Mouse (Mus musculus) neural tube, embryonic 12.5 days (tissue): Measurements from ENCODE around the gene Psmd3. TPM values are rescaled to one million over a fixed set of nuclear protein-coding genes. Genes with fewer than 3 reads are reported as not detected.

Experiments used
- ATAC-seq: fragments of 200-750 bp; cut with Nextera tagmentation; 2 replicates; pipeline ENCODE4 v1.8.0; 2017; ENCODE audit warnings: low read depth, mild to moderate bottlenecking, moderate TSS enrichment, moderate library complexity; ENCODE audit not compliant: low FRiP score
- H3K27ac ChIP-seq: fragments of 300-500 bp; sonication (generic); 2 replicates; pipeline ENCODE4 v1.5.1; 2016
- H3K27me3 ChIP-seq: fragments of 300-500 bp; sonication (generic); replicated peaks from 2 replicates; pipeline ENCODE4 v1.6.1; 2016; ENCODE audit warnings: mild to moderate bottlenecking
- H3K36me3 ChIP-seq: fragments of 300-500 bp; sonication (generic); 2 replicates; pipeline ENCODE4 v1.6.1; 2016; ENCODE audit warnings: mild to moderate bottlenecking
- H3K4me1 ChIP-seq: fragments of 300-500 bp; sonication (generic); 2 replicates; pipeline ENCODE4 v1.6.1; 2016
- H3K4me2 ChIP-seq: fragments of 300-500 bp; sonication (generic); replicated peaks from 2 replicates; pipeline ENCODE4 v1.6.1; 2016; ENCODE audit warnings: mild to moderate bottlenecking
- H3K4me3 ChIP-seq: fragments of 300-500 bp; sonication (generic); 2 replicates; pipeline ENCODE4 v1.5.1; 2016
- H3K9ac ChIP-seq: fragments of 300-500 bp; sonication (generic); 2 replicates; pipeline ENCODE4 v1.6.1; 2016; ENCODE audit warnings: mild to moderate bottlenecking
- H3K9me3 ChIP-seq: fragments of 300-500 bp; sonication (generic); 2 replicates; pipeline ENCODE4 v1.6.1; 2016; ENCODE audit warnings: mild to moderate bottlenecking
- WGBS: fragments of 180-500 bp; shearing (Covaris S2); methylation state at CpG from one replicate; pipeline ENCODE4 v1.1.7; 2016; 5-methylcytosine and 5-hydroxymethylcytosine counted together
- polyA plus RNA-seq: library from polyadenylated mRNA; unstranded; fragments of >200 nt; fragmentation: Nextera tagmentation; extraction: Ambion mirVana; gene quantifications from 2 replicates; pipeline ENCODE4 v1.2.1, GENCODE M21; 2016

Gene Psmd3
- polyA plus RNA-seq, 1 experiment from 2014 or later: 231 TPM

DNA sequence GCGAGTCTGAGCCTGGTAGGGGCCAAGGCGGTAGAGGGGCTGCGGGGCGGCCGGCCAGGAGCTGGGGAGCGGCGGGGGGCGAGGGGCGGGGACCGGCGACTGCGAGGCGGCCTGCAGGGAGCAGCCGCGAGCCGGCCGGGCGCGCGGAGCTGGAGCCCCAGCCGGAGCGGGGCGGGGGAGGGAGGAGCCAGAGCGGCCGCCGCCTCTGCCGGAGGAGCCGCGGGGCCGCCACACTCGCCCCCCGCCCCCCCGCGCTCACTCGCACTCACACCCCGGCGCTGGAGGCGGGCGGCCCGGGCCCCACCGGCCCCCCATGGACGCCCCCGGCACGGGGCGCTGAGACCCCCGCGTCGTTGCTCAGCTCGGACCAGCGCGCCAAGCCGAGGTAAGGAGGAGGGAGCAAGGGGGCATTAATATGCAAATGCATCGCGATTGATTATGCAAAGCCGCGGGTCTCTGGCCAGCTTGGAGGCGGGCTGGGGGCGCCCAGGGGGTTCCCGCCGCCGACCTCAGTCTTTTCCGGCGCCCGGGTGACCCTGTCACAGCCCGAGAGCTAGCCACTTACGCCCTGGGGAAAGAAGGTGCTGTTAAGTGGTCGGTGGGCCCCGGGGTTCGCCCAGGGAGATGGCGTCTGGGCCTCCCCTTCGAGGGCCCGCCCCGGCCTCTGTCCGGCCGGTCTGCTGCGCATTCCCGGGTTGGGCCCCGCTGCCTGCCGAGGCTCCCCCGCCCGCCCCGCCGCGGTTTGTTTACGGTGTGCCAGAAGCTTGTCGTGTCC is 59.5 kb downstream of the Psmd3 start:
- Histone ChIP-seq H3K9ac (peak overlapping the region; percentile 96), H3K4me3 (peak overlapping the region; percentile 91), H3K27me3 (no peaks in the 10 kb centered on the region), H3K4me2 (peak overlapping the region; percentile 77), H3K4me1 (peaks cover 74% of the 10 kb centered on the region), H3K27ac (peak overlapping the region; percentile 92), H3K36me3 (no peaks in the 10 kb centered on the region), H3K9me3 (no peaks in the 10 kb centered on the region)
- 1% methylated on average over 80 of the region's 86 CpGs for WGBS
- ATAC-seq: peak; percentile 77

DNA sequence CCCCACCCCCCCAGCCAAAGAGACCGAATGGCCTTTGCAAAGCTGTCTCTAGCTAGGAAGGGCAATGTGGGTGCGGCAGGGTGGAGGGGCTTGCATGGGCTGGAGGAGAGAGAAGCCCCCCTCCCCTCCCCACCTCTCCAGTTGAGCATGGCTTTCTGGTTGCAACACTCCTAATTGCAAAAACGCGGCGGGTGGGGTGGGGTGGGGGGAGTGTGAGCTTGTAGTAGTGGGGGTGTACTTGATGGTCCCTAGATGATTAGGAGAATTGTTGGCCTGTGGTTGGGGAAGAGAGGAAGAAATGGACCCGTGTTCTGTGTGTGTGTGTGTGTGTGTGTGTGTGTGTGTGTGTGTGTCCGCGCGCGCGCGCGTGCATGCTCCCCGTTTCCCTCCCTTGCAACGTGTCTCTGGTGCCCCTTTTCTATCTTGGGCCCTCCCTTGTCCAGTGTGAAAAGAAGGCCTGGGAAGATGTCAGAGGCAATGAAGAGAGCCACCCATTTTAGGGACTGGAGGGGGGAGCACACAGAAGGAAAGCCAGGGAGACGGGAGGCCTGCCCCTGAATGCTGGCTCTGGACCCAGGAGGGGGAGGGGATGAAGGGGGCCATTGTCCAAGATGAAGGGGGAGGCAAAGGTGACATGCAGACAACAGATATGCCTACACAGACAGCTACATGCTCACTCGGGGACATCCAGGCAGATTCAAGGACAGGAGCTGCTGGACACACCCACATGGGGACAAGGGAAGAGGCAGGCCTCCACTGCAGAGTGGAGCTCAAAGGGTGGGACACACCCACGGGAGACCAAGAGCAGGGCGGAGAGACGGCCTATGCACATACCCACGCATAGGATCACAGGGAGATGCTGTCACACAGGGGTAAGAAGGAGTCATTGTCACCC is 60.3 kb downstream of the Psmd3 start:
- no peaks in the 10 kb centered on the region for H3K9me3 ChIP-seq
- 0 out of 2 replicates have a peak, but pooled peaks have one; percentile 4 for ATAC-seq
- peak overlapping the region; percentile 96 for H3K9ac ChIP-seq
- no peaks in the 10 kb centered on the region for H3K27me3 ChIP-seq
- H3K4me1 ChIP-seq: peaks cover 82% of the 10 kb centered on the region
- WGBS: 3% methylated on average over 21 of the region's 21 CpGs
- peak overlapping the region; percentile 91 for H3K4me3 ChIP-seq
- H3K36me3 ChIP-seq: no peaks in the 10 kb centered on the region
- peak overlapping the region; percentile 77 for H3K4me2 ChIP-seq
- peak overlapping the region; percentile 92 for H3K27ac ChIP-seq

DNA sequence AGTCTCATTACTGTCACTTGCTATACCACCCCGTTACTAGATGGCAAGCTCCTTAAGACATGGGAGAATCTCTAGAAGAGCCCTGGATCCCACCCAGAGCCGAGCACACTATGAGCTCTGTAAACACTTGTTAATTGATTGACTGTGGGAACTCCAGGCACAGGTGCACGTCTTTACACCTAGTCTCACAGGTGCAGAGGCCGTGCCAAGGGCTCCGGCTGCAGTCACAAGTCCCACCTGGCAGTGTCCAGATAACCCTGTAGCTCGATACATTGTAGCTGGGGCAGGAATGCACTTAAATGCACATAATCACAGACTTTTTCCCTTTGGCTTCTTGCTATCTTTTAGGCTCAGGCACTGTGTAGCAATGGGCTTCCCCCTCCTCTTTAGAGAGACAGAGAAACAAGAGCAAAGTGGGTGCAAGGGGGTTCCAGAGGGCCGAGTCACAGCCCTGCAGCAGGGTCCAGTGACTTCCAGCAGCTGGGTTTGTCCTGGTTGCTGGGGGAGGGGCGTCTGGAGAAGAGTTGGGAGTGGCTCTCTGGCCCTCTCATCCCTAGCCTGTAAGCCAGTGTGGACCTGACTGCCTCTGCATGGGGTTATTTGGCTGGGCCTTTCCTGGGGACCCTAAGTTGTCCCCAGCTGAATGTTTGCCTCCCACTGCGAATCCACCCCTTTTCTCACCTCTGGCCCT is 61.4 kb downstream of the Psmd3 start:
- no peak for ATAC-seq

DNA sequence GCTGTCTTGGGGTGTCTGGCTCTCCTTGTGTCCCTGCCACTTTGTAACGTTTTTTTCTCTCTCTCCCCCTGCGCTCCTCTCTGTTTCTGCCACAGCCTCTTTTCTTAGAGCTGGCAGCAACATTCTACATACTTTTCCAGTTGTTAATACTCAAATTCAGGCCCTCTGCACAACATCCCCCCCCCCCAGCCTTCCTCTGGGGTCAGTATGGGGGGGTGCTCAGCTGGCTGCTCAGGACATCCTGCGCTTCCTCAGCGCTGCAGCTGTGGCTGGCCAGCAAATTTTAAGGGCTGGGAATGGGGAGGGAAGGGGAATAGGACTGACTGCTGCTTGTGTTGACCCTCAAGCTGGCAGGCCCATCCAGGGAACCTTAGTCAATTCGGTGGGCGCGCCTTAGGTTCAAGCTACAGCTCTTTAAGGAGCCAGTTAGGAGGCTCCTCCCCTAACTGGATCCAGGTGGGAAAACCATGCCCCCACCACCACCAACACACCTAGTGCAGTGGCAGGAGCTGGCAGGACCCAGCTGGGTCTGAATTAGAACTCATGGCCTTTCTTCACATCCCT is 62.2 kb downstream of the Psmd3 start:
- peak overlapping the region; percentile 40 for H3K9ac ChIP-seq
- peak overlapping the region; percentile 77 for H3K4me2 ChIP-seq
- peaks cover 91% of the 10 kb centered on the region for H3K4me1 ChIP-seq
- peak overlapping the region; percentile 91 for H3K4me3 ChIP-seq
- H3K36me3 ChIP-seq: no peaks in the 10 kb centered on the region
- 45% methylated on average over 7 of the region's 7 CpGs for WGBS
- no peaks in the 10 kb centered on the region for H3K9me3 ChIP-seq
- no peak for ATAC-seq
- peak overlapping the region; percentile 28 for H3K27ac ChIP-seq
- H3K27me3 ChIP-seq: no peaks in the 10 kb centered on the region

More for the DNA sequence above, 61.4 kb downstream of the Psmd3 start:
- Histone ChIP-seq H3K4me2 (peak overlapping the region; percentile 77), H3K9me3 (no peaks in the 10 kb centered on the region), H3K27me3 (no peaks in the 10 kb centered on the region), H3K27ac (peak overlapping the region; percentile 28), H3K9ac (peak overlapping the region; percentile 40), H3K4me1 (peaks cover 86% of the 10 kb centered on the region), H3K4me3 (peak overlapping the region; percentile 91), H3K36me3 (no peaks in the 10 kb centered on the region)
- WGBS: 9% methylated on average over 9 of the region's 9 CpGs

Other genes with a start within 250 kb of the Psmd3 start
- gene Mien1, start 243.6 kb upstream of the Psmd3 start, polyA plus RNA-seq: 192 and 196 TPM in 2 replicates
- gene Grb7, start 236.2 kb upstream of the Psmd3 start, polyA plus RNA-seq: 0.66 and 0.99 TPM in 2 replicates
- 0.25 and 0.34 TPM in 2 replicates for gene Ikzf3, start 136.5 kb upstream of the Psmd3 start, polyA plus RNA-seq
- 0.15 TPM in 1 of 2 replicates, not detected in the other for gene Zpbp2, start 131.5 kb upstream of the Psmd3 start, polyA plus RNA-seq
- 70.4 and 72.2 TPM in 2 replicates for gene Ormdl3, start 95.2 kb upstream of the Psmd3 start, polyA plus RNA-seq
- gene Lrrc3c, start 84.3 kb upstream of the Psmd3 start, polyA plus RNA-seq: not detected in 2 replicates
- gene Gm12355, start 56.9 kb upstream of the Psmd3 start, polyA plus RNA-seq: 0.82 and 1.0 TPM in 2 replicates
- gene Gsdma3, start 56.2 kb upstream of the Psmd3 start, polyA plus RNA-seq: not detected in 2 replicates
- gene Gsdma2, start 35.8 kb upstream of the Psmd3 start, polyA plus RNA-seq: not detected in 2 replicates
- not detected in 2 replicates for gene Gsdma, start 18.2 kb upstream of the Psmd3 start, polyA plus RNA-seq
- gene Csf3, start 18.7 kb downstream of the Psmd3 start, polyA plus RNA-seq: not detected in 2 replicates
- 78.7 and 80.0 TPM in 2 replicates for gene Med24, start 46.9 kb downstream of the Psmd3 start, polyA plus RNA-seq
- gene Thra, start 58.1 kb downstream of the Psmd3 start, polyA plus RNA-seq: 56.9 and 67.0 TPM in 2 replicates
- 1.5 and 2.1 TPM in 2 replicates for gene Nr1d1, start 92.8 kb downstream of the Psmd3 start, polyA plus RNA-seq
- gene Msl1, start 113.0 kb downstream of the Psmd3 start, polyA plus RNA-seq: 37.0 and 40.8 TPM in 2 replicates
- 65.1 and 68.5 TPM in 2 replicates for gene Casc3, start 122.4 kb downstream of the Psmd3 start, polyA plus RNA-seq
- gene Rapgefl1, start 154.2 kb downstream of the Psmd3 start, polyA plus RNA-seq: 4.4 and 4.7 TPM in 2 replicates
- 4.2 and 5.4 TPM in 2 replicates for gene Wipf2, start 181.1 kb downstream of the Psmd3 start, polyA plus RNA-seq
- 18.4 and 19.2 TPM in 2 replicates for gene Cdc6, start 225.2 kb downstream of the Psmd3 start, polyA plus RNA-seq
- 51.1 and 52.5 TPM in 2 replicates for gene Rara, start 245.3 kb downstream of the Psmd3 start, polyA plus RNA-seq